Mouse (Mus musculus) layer of hippocampus, adult 9-11 months (tissue): ENCODE data around the gene Lrrc52.

Experiments used
- DNase-seq: peaks from one replicate; pipeline ENCODE4 v3.0.0; 2022

Lrrc52 gene

GRCm38 (mm10) chr1:167466765-167467426 lies at the start of gene Lrrc52:
Lrrc52 (minus strand) TSS chr1:167466780.
- DNase-seq: peak; percentile 22

GRCm38 (mm10) chr1:167511621-167512020 lies 45.0 kb upstream of the Lrrc52 start:
- DNase-seq: no peak

- no peak for DNase-seq
Measured at GRCm38 (mm10) chr1:167506048-167506447, 39.5 kb upstream of the Lrrc52 start.

- DNase-seq: no peak
Measured at GRCm38 (mm10) chr1:167505427-167505826, 38.8 kb upstream of the Lrrc52 start.

GRCm38 (mm10) chr1:167499097-167499850 lies 32.7 kb upstream of the Lrrc52 start:
- no peak for DNase-seq

- DNase-seq: no peak
Measured at GRCm38 (mm10) chr1:167497991-167498390, 31.4 kb upstream of the Lrrc52 start.

GRCm38 (mm10) chr1:167497560-167497959 lies 31.0 kb upstream of the Lrrc52 start:
- no peak for DNase-seq

GRCm38 (mm10) chr1:167491501-167491900 lies 24.9 kb upstream of the Lrrc52 start:
- no peak for DNase-seq

GRCm38 (mm10) chr1:167487933-167488332 lies 21.4 kb upstream of the Lrrc52 start:
- DNase-seq: no peak

- DNase-seq: no peak
Measured at GRCm38 (mm10) chr1:167486959-167487680, 20.5 kb upstream of the Lrrc52 start.

- DNase-seq: no peak
Measured at GRCm38 (mm10) chr1:167482863-167483262, 16.3 kb upstream of the Lrrc52 start.

- DNase-seq: peak; percentile 13
Measured at GRCm38 (mm10) chr1:167473585-167473984, 7.0 kb upstream of the Lrrc52 start.

GRCm38 (mm10) chr1:167467916-167468315 lies 1.3 kb upstream of the Lrrc52 start:
- no peak for DNase-seq

- no peak for DNase-seq
Measured at GRCm38 (mm10) chr1:167457311-167457710, 9.3 kb downstream of the Lrrc52 start.

- no peak for DNase-seq
Measured at GRCm38 (mm10) chr1:167453048-167453447, 13.5 kb downstream of the Lrrc52 start.

- no peak for DNase-seq
Measured at GRCm38 (mm10) chr1:167452456-167452855, 14.1 kb downstream of the Lrrc52 start.

GRCm38 (mm10) chr1:167448598-167448997 lies 18.0 kb downstream of the Lrrc52 start:
- no peak for DNase-seq

- no peak for DNase-seq
Measured at GRCm38 (mm10) chr1:167448088-167448487, 18.5 kb downstream of the Lrrc52 start.

GRCm38 (mm10) chr1:167446516-167446915 lies 20.1 kb downstream of the Lrrc52 start:
- DNase-seq: no peak

- DNase-seq: no peak
Measured at GRCm38 (mm10) chr1:167445167-167445566, 21.4 kb downstream of the Lrrc52 start.

- DNase-seq: no peak
Measured at GRCm38 (mm10) chr1:167438231-167438885, 28.2 kb downstream of the Lrrc52 start.

- DNase-seq: no peak
Measured at GRCm38 (mm10) chr1:167437091-167437490, 29.5 kb downstream of the Lrrc52 start.
